ENCODE assay signal across 8 mouse cellular contexts in genomic region chr12:50943741-50944521, GRCm38 (mm10).
DNase-seq lines count a peak whose midpoint lies in the region; ATAC-seq and TF ChIP-seq lines count a peak whose summit lies in the region.

No protein-coding gene starts in this region.

- H3K4me1 ChIP-seq in embryonic facial prominence, embryonic 10.5 days, result no peaks in the 10 kb centered on the region
- no peaks in the 10 kb centered on the region for H3K4me1 ChIP-seq in heart, embryonic 14.5 days (ENCODE audit: control insufficient read depth in 2 of 2, insufficient read depth in 2 of 2, low read length in 2 of 2)
- H3K4me1 ChIP-seq in liver, adult 2 months (ENCODE audit: control insufficient read depth, insufficient read depth, low read length), result no peaks in the 10 kb centered on the region
- H3K4me1 ChIP-seq in neural tube, embryonic 15.5 days, result 0 out of 2 replicates have a peak, but pooled peaks cover 8% of the 10 kb centered on the region

- H3K9me3 ChIP-seq in embryonic facial prominence, embryonic 10.5 days, result no peaks in the 10 kb centered on the region
- no peaks in the 10 kb centered on the region for H3K9me3 ChIP-seq in heart, embryonic 14.5 days (ENCODE audit: control insufficient read depth, low read length)
- no peaks in the 10 kb centered on the region for H3K9me3 ChIP-seq in neural tube, embryonic 15.5 days (replicated peaks)

- no peaks in the 10 kb centered on the region for H3K36me3 ChIP-seq in embryonic facial prominence, embryonic 10.5 days (replicated peaks)
- no peaks in the 10 kb centered on the region for H3K36me3 ChIP-seq in heart, embryonic 14.5 days (ENCODE audit: control insufficient read depth, insufficient read depth, low read length)
- no peaks in the 10 kb centered on the region for H3K36me3 ChIP-seq in liver, adult 2 months (ENCODE audit: control insufficient read depth, insufficient read depth, low read length)
- no peaks in the 10 kb centered on the region for H3K36me3 ChIP-seq in neural tube, embryonic 15.5 days

- H3K27me3 ChIP-seq in embryonic facial prominence, embryonic 10.5 days (replicated peaks; ENCODE audit: low read depth, poor library complexity, severe bottlenecking), result peaks cover 11% of the 10 kb centered on the region
- H3K27me3 ChIP-seq in heart, embryonic 14.5 days (ENCODE audit: control insufficient read depth, insufficient read depth, low read length), result no peaks in the 10 kb centered on the region
- H3K27me3 ChIP-seq in liver, adult 2 months (ENCODE audit: control insufficient read depth, insufficient read depth, low read length), result no peaks in the 10 kb centered on the region
- H3K27me3 ChIP-seq in neural tube, embryonic 15.5 days (replicated peaks), result no peaks in the 10 kb centered on the region

- TF ChIP-seq CTCF in liver, adult 2 months (IDR thresholded peaks at IDR 0.05; ENCODE audit: low read depth, low read length), result peak; percentile 71

- peak; percentile 4 to 6 for DNase-seq in urinary bladder, adult 18-20 months (ENCODE audit: low spot score in 2 of 2)
- DNase-seq in urinary bladder, adult 2 months (ENCODE audit: low spot score), result no peak
- DNase-seq in embryonic facial prominence, embryonic 10.5 days (ENCODE audit: low spot score), result peak; percentile 78
- peak; percentile 73 for DNase-seq in kidney, postnatal 10 days
- peak; percentile 27 for DNase-seq in liver, adult 2 months (ENCODE audit: extremely low read depth, low read depth, low spot score)

- TF ChIP-seq POLR2A in liver, adult 2 months (IDR thresholded peaks at IDR 0.05; ENCODE audit: extremely low read depth, insufficient read depth, low read length), result no peak

- H3K4me2 ChIP-seq in heart, embryonic 14.5 days (ENCODE audit: low read length), result peak overlapping the region; percentile 67
- peak overlapping the region; percentile 56 for H3K4me2 ChIP-seq in neural tube, embryonic 15.5 days

- WGBS in embryonic facial prominence, embryonic 10.5 days, result 24% methylated on average over 19 of the region's 19 CpGs
- WGBS in heart, embryonic 14.5 days, result 22% methylated on average over 19 of the region's 19 CpGs
- 24% methylated on average over 19 of the region's 19 CpGs for WGBS in liver, adult 2 months
- WGBS in neural tube, embryonic 15.5 days, result 23% methylated on average over 19 of the region's 19 CpGs

- no peaks in the 10 kb centered on the region for H3K79me2 ChIP-seq in liver, adult 2 months (ENCODE audit: control insufficient read depth, insufficient read depth, low read length)

- no peak for ATAC-seq in heart, embryonic 14.5 days (ENCODE audit: insufficient number of reproducible peaks, insufficient read depth, low FRiP score, low read depth)
- peak; percentile 96 for ATAC-seq in neural tube, embryonic 15.5 days (ENCODE audit: low FRiP score)
- ATAC-seq in activated CD4-positive, CD25-positive, alpha-beta regulatory T cell, adult 4 months, result no peak

- peak overlapping the region; percentile 53 for H3K4me3 ChIP-seq in embryonic facial prominence, embryonic 10.5 days
- H3K4me3 ChIP-seq in heart, embryonic 14.5 days (ENCODE audit: control insufficient read depth in 1 of 2, insufficient read depth in 1 of 2, low read depth in 1 of 2, low read length in 2 of 2), result peak overlapping the region; percentile 25 to 31; a peak in 3 of 4 replicates
- no peak overlapping the region for H3K4me3 ChIP-seq in liver, adult 2 months (ENCODE audit: insufficient read depth, low read depth, low read length)
- H3K4me3 ChIP-seq in neural tube, embryonic 15.5 days (replicated peaks), result peak overlapping the region; percentile 32

- peak overlapping the region; percentile 75 for H3K27ac ChIP-seq in embryonic facial prominence, embryonic 10.5 days (replicated peaks)
- no peak overlapping the region for H3K27ac ChIP-seq in heart, embryonic 14.5 days (replicated peaks in 1 of 2; ENCODE audit: control insufficient read depth in 1 of 2, insufficient read depth in 1 of 2, low read depth in 2 of 2, low read length in 2 of 2)
- no peak overlapping the region for H3K27ac ChIP-seq in liver, adult 2 months (replicated peaks; ENCODE audit: insufficient read depth, low read depth, low read length)
- peak overlapping the region; percentile 58; the same call in 1 of the 2 replicates for H3K27ac ChIP-seq in neural tube, embryonic 15.5 days (replicated peaks)

- H3K9ac ChIP-seq in heart, embryonic 14.5 days (ENCODE audit: low read length), result peak overlapping the region; percentile 52
- H3K9ac ChIP-seq in liver, adult 2 months (ENCODE audit: low read depth, low read length), result no peak overlapping the region
- H3K9ac ChIP-seq in neural tube, embryonic 15.5 days (replicated peaks), result peak overlapping the region; percentile 51

Comparison
In these comparisons a context has a peak if more than half of its experiments do, and no peak if none do; other contexts are left out.
1. H3K27ac ChIP-seq: peak in embryonic facial prominence, embryonic 10.5 days (single experiment) and neural tube, embryonic 15.5 days (single experiment); none in heart, embryonic 14.5 days (0 of 2) and liver, adult 2 months (single experiment).